Mouse (Mus musculus) olfactory bulb, adult 2 months (tissue): Measurements from ENCODE around the gene Fam114a2. TPM values are rescaled to one million over a fixed set of nuclear protein-coding genes. Genes with fewer than 3 reads are reported as not detected.

Experiments used
- H3K27ac ChIP-seq: fragments of 200-500 bp; 2 replicates; pipeline ENCODE4 v1.5.1; 2012; ENCODE audit warnings: low read depth, low read length; ENCODE audit not compliant: insufficient read depth
- H3K4me1 ChIP-seq: fragments of 200-500 bp; 2 replicates; pipeline ENCODE4 v1.6.1; 2012; ENCODE audit warnings: low read length; ENCODE audit not compliant: control insufficient read depth, insufficient read depth
- H3K4me3 ChIP-seq: fragments of 200-500 bp; 2 replicates; pipeline ENCODE4 v1.5.1; 2012; ENCODE audit warnings: mild to moderate bottlenecking, low read depth, low read length, moderate library complexity; ENCODE audit not compliant: insufficient read depth
- CTCF ChIP-seq: fragments of 200-500 bp; IDR thresholded peaks from 2 replicates; pipeline ENCODE4 v1.5.1; 2012; ENCODE audit warnings: low read depth, mild to moderate bottlenecking, low read length, moderate library complexity; ENCODE audit not compliant: insufficient read depth
- POLR2A ChIP-seq: fragments of 200-500 bp; IDR thresholded peaks from 2 replicates; pipeline ENCODE4 v1.6.1; 2012; ENCODE audit warnings: mild to moderate bottlenecking, low read depth, low read length, moderate library complexity; ENCODE audit not compliant: insufficient read depth
- WGBS: fragments of 180-500 bp; shearing (Covaris S2); methylation state at CpG from one replicate; pipeline ENCODE4 v1.1.7; 2018; 5-methylcytosine and 5-hydroxymethylcytosine counted together
- polyA plus RNA-seq: library from polyadenylated mRNA; stranded (reverse); fragments of >200 nt; gene quantifications from 2 replicates; pipeline ENCODE4 v1.2.4, GENCODE M21; 2012; ENCODE audit warnings: low replicate concordance; ENCODE audit not compliant: missing spikeins, insufficient read depth, insufficient read length

Fam114a2 gene
- polyA plus RNA-seq, 1 experiment = not detected

GRCm38 (mm10) chr11:57523418-57523817, 5.0 kb upstream of the Fam114a2 start:
- Histone ChIP-seq H3K4me3 (no peak overlapping the region), H3K27ac (no peak overlapping the region), H3K4me1 (peaks cover 5% of the 10 kb centered on the region; the same call in 1 of the 2 replicates)
- TF ChIP-seq CTCF (no peak), POLR2A (no peak)
- 91% methylated on average over 3 of the region's 3 CpGs for WGBS

- Histone ChIP-seq H3K27ac (no peak overlapping the region), H3K4me3 (no peak overlapping the region), H3K4me1 (peaks cover 6% of the 10 kb centered on the region; the same call in 1 of the 2 replicates)
- WGBS = 34% methylated on average over 7 of the region's 7 CpGs
- TF ChIP-seq CTCF = no peak
- TF ChIP-seq POLR2A = no peak
These were observed 3.6 kb upstream of the Fam114a2 start for GRCm38 (mm10) chr11:57522046-57522445.

DNA sequence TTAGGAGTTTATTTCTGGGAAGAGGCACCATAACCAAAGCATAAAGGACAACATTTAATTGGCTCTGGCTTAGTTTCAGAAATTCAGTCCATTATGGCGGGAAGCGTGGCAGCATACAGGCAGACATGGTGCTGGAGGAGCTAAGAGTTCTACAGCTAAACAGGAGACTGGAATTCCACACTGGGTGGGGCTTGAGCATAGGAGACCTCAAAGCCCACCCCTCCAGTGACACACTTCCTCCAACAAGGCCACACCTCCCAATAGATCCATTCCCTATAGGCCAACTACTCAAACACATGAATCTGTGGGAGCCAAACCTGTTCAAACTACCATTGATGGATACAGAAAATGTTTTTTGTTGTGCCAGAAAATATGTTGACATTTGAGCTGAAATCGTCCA, 2.8 kb upstream of the Fam114a2 start:
- WGBS = 83% methylated on average over 3 of the region's 3 CpGs
- H3K4me3 ChIP-seq = no peak overlapping the region
- peaks cover 8% of the 10 kb centered on the region; the same call in 1 of the 2 replicates for H3K4me1 ChIP-seq
- TF ChIP-seq POLR2A (no peak), CTCF (no peak)
- H3K27ac ChIP-seq = no peak overlapping the region

DNA sequence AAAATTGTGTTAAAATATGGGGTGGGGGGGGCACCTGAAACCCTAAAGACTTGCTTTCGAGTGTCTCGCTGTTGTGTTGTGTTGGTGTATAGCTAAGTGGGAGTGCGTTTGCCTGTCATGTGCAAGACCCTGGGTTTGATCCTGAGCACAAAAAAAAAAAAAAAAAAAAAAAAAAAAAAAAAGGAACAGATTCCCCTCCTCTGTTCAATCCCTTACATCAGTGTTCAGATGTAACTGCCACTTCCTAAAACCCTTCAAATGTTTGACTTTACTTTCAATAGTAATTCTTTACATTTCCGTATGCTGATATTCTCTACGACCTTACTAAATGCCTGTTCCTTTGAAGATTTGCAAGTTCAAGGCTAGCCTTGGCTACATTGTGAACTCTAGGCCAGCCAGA, 887 bp upstream of the Fam114a2 start:
- TF ChIP-seq CTCF = no peak
- Histone ChIP-seq H3K4me1 (peaks cover 8% of the 10 kb centered on the region; the same call in 1 of the 2 replicates), H3K4me3 (peak overlapping the region; percentile 80; the same call in 1 of the 2 replicates), H3K27ac (no peak overlapping the region)
- 70% methylated on average over 5 of the region's 5 CpGs for WGBS

GRCm38 (mm10) chr11:57518751-57519148, 333 bp upstream of the Fam114a2 start:
- peak overlapping the region; percentile 80 for H3K4me3 ChIP-seq
- no peak overlapping the region for H3K27ac ChIP-seq
- TF ChIP-seq POLR2A (no peak; the same call in 1 of the 2 replicates), CTCF (no peak)
- peaks cover 8% of the 10 kb centered on the region; the same call in 1 of the 2 replicates for H3K4me1 ChIP-seq
- WGBS = 1% methylated on average over 16 of the region's 16 CpGs

DNA sequence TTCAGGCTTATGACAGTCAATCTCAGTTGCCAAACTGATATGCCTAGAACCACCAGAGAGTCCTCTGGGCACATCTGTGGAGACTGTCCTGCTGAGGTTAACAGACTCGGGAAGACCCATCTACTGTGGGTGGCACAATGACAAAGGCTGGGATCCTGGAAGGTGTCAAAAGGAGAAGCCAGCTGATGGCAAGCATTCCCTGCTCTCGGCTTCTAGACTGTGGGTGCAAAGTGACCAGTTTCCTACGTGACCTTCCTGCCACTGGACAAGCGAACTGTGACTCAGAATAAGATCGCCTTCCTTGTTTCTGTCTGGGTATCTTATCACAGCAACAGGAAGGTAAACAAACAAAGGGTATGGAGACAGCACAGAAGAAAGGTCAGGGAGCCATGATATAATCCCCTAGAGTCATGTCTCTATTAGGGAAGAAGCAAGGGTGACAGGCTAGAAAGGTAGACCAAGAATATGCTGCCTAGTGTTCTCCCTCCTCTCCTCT, 1.4 kb downstream of the Fam114a2 start:
- Histone ChIP-seq H3K27ac (no peak overlapping the region), H3K4me1 (peaks cover 6% of the 10 kb centered on the region; the same call in 1 of the 2 replicates), H3K4me3 (no peak overlapping the region)
- TF ChIP-seq POLR2A (no peak), CTCF (no peak)
- WGBS = 81% methylated on average over 5 of the region's 5 CpGs

DNA sequence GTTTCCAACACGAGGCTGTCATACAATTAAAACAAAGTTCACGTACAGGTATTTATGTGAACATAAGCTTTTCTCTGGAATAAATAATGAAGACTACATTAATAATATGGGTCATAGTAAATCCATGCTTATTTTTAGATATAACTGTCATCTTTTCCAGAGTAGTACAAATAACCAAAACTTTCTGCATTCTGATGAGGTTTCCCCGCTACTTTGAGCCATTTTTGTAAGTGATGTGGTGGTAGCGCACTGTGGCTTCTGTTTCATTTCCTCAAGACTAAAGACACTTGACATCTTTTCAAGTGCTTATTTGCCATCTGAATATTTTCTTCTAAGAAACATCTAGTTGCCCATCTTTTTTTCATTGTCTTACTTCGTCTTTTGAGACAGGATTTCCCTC, 3.2 kb downstream of the Fam114a2 start:
- Histone ChIP-seq H3K27ac (no peak overlapping the region), H3K4me3 (no peak overlapping the region), H3K4me1 (peaks cover 3% of the 10 kb centered on the region; the same call in 1 of the 2 replicates)
- TF ChIP-seq POLR2A (no peak), CTCF (no peak)
- 94% methylated on average over 5 of the region's 5 CpGs for WGBS

DNA sequence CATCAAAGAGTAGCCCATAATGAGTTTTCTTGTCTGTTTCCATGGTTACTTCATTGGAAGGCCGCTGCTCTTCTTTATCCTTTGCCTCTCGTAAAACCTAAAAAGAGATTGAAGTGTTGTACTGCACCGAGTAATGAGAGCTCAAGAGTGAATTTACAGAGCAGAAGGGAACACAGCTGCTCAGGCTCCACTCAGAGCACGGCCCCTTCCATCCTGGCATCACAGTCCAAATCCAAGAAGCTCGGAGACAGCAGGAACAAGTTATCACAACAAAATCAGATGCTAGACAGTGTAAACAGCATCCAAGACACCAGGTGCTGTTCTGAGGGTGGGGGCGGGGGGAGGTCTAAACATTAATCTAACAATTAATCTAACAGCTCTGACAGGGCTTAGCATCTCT, 11.5 kb downstream of the Fam114a2 start:
- TF ChIP-seq POLR2A (no peak), CTCF (no peak)
- 36% methylated on average over 6 of the region's 6 CpGs for WGBS
- Histone ChIP-seq H3K4me1 (no peaks in the 10 kb centered on the region), H3K27ac (no peak overlapping the region), H3K4me3 (no peak overlapping the region)

DNA sequence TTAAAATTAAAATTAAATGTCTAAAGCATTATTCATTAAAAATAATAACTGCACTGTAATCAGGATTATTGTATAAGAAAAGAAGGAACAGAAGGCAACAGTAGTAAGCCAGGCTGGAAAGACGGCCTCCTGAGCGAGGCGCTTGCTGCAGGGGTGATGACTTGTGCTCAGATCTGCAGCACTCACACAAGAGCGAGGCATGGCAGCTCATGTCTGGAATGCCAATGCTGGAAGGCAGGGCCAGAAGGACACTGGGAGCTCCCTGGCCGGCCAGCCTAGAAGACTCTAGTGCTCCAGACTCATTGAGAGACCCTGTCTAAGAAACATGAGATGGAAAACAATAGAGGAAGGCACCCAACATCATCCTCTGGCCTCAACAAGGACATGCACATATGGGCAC, 15.3 kb downstream of the Fam114a2 start:
- H3K4me3 ChIP-seq = no peak overlapping the region
- TF ChIP-seq POLR2A (no peak), CTCF (no peak)
- no peak overlapping the region for H3K27ac ChIP-seq
- WGBS = 94% methylated on average over 5 of the region's 5 CpGs
- no peaks in the 10 kb centered on the region for H3K4me1 ChIP-seq

- no peak for TF ChIP-seq CTCF
- no peak for TF ChIP-seq POLR2A
- no peak overlapping the region for H3K27ac ChIP-seq
- no peaks in the 10 kb centered on the region for H3K4me1 ChIP-seq
- WGBS = 93% methylated on average over 5 of the region's 5 CpGs
- H3K4me3 ChIP-seq = no peak overlapping the region
These were observed 20.2 kb downstream of the Fam114a2 start for GRCm38 (mm10) chr11:57498215-57498614.
